Mouse (Mus musculus): ENCODE data around the gene Bbs9.

Gene Bbs9

GRCm38 (mm10) chr9:22702065-22702611, 226.6 kb downstream of the Bbs9 start:
- DNase-seq, result no peak

DNA sequence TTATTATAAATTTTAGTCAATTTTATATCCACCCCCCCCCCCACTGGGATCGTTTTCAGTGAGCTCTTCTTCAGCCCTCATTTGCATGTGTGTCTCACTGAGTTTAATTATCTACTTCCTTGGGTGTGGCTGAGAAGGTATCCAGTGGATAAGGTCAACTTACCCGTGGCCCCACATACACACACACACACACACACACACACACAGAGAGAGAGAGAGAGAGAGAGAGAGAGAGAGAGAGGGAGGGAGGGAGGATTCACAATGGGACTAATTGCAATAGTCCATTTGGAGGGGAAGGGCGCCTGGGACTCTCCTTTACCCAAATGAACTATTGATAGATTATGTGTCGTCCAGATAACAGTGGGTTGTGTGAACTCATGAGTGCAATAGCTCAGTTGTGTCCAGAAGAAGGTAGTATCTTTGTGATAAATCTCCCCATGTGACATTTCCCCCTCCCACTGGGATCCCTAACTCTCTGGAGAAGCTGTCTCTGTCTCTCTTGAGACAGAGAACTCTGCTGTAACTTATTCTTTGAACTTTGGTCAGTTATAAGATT, 227.4 kb downstream of the Bbs9 start:
- DNase-seq, result no peak

DNA sequence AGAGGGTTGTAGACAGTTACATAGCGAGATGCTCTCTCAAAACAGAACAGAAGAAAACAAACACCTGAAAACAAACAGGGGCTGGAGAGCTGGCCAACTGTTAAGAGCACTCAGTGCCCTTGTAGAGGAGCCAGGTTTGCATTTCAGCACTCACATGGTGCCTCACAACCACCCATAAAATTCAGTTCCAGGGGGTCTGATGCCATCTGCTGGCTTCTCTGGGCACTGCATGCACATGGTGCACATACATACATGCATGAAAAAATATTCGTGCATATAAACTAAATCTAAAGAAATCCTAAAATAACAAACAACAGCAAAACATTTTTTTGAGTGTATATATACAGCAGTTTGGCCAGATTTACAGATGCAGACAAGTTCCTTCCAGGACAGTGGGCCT, 228.0 kb downstream of the Bbs9 start:
- DNase-seq, result no peak

- no peak for DNase-seq
Measured at GRCm38 (mm10) chr9:22707166-22707913, 231.8 kb downstream of the Bbs9 start.

- peak; percentile 52 for DNase-seq
Measured at GRCm38 (mm10) chr9:22708970-22709726, 233.6 kb downstream of the Bbs9 start.

GRCm38 (mm10) chr9:22710032-22710431, 234.5 kb downstream of the Bbs9 start:
- no peak for DNase-seq

DNA sequence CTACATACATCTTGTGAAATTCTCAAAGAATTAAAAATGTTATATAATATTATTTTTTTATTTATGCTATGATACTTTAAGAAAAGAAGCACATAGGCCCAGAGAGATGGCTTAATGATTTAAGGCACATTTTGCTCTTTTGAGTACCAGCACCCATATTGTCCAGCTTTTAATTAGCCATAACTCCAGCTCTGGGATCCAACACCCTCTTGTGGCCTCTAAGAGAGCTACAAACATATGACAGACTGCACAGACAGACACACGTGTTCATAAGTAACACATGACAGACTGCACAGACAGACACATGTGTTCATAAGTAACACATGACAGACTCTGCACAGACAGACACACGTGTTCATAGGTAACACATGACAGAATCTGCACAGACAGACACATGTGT, 235.8 kb downstream of the Bbs9 start:
- no peak for DNase-seq

- no peak for DNase-seq
Measured at GRCm38 (mm10) chr9:22712743-22713142, 237.2 kb downstream of the Bbs9 start.

DNA sequence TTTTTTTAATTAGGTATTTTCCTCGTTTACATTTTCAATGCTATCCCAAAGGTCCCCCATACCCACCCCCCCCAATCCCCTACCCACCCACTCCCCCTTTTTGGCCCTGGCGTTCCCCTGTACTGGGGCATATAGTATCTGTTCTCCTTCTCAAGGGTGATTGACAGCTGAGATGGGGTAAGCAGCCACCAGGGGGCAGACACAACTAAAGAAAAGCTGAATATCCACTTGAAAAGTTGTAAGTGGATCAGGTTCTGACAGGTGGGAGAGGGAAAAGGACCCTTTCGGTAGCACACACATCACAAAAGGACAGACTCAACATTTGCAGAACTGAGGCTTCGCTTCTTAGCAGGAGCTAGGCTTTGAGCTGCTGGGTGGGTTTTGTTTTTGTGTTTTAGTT, 237.8 kb downstream of the Bbs9 start:
- peak; percentile 22 for DNase-seq

DNA sequence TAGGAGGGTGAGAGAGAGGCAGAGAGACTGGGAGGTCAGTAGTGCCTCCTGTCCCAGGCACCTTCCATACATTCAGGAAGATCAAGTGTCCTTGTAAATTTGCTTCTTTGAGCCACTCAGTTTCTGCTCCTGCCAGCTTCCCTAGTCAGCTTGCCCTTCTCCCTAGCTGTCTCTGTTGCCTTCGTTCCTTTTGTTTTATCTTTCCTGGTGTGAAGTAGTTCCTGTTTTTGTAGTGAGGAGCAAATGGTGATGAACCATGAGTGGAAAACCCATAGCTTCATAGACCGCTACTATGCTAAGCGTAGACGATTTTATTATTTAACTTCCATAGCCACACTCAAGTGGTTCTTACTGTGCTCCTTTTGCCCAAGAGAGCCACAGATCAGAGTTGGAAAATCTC, 242.1 kb downstream of the Bbs9 start:
- no peak for DNase-seq

DNA sequence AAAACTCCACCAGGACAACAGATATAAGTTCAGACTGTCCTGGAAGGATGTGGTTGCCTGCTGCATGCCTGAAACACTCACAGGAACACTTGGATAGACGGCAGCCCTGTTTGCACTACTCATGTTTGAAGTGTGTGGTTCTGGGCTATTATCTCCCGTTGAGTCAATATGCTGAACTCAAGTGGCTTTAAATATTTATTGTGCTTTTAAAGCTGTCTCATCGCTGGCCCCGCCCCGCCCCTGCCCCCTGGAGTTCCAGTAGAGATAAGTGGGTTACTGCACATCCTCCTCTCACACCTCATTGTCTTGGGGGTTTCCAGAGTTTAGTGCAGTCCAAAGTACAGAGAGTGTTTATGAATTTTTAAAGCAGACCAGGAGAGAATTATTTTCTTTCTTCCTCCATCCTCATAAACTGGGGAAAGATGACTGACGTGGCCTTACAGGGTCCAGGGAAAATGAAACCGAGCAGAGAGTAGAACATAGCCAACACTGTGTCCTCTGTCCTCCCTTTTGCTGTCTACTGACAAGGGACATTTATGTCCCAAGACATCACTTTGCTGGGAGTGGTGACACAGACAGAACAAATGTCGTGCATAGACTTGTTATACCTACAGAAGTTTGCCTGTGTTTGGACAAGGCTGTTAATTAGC, 242.8 kb downstream of the Bbs9 start:
- no peak for DNase-seq

GRCm38 (mm10) chr9:22732646-22733045, 257.1 kb downstream of the Bbs9 start:
- DNase-seq, result no peak

DNA sequence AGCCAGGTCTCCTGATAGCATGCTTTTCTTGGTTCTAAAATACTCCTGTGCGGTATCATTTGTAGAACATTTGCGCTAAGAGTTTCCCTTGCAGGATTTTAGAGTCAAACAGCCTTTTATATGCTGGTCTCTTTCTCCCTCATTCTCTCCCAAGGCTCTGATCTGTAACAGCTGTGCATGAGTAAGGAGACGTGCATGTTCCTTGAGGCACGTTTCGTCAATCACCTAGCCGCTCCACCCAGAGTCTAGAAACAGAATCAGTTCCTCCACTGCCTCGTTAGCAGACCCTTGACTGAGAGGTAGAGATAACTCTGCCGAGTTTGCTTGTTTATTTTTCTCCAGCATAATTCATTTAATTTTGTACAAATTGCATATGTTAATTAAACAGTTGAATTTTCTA, 259.4 kb downstream of the Bbs9 start:
- no peak for DNase-seq

GRCm38 (mm10) chr9:22735385-22735784, 259.9 kb downstream of the Bbs9 start:
- no peak for DNase-seq

- DNase-seq, result no peak
Measured at GRCm38 (mm10) chr9:22737893-22738292, 262.4 kb downstream of the Bbs9 start.

- no peak for DNase-seq
Measured at GRCm38 (mm10) chr9:22738861-22739260, 263.3 kb downstream of the Bbs9 start.

GRCm38 (mm10) chr9:22741967-22742366, 266.5 kb downstream of the Bbs9 start:
- DNase-seq, result no peak

GRCm38 (mm10) chr9:22748617-22749016, 273.1 kb downstream of the Bbs9 start:
- no peak for DNase-seq

DNA sequence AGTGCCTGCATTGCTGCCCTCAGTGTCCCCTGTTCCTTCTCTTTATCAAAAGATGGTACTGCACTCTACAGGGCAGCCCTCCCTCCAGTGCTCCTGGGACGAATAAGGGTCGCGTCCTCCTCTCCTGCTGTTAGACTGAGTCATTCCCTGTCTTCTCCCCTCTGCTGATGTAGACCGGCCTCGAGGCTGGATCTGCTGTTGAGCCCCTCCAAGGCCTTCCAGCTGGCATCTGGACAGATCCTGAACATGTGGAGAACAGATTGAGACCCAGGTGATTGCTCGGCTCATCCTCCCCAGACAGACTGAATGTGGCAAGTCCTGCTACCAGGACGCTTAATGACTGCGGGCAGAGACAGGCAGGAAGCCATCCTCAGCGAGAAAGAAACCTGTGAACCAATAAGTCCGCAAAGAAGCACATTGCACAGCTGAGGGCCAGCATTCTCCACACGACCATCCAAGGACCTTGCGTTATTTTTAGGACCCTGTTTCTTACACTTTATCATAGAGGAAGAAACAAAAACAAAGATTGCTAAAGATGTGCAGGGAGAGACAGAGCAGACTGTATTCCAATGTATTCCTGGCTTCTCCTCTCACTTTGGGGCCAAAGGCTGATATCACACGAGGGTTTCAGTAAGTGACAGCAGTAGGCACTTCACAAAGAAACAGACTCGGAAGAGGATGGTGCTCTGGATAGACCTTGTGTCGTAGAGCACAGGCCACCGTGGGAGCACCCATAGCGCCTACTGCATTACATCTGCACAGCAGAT, 275.4 kb downstream of the Bbs9 start:
- no peak for DNase-seq

DNA sequence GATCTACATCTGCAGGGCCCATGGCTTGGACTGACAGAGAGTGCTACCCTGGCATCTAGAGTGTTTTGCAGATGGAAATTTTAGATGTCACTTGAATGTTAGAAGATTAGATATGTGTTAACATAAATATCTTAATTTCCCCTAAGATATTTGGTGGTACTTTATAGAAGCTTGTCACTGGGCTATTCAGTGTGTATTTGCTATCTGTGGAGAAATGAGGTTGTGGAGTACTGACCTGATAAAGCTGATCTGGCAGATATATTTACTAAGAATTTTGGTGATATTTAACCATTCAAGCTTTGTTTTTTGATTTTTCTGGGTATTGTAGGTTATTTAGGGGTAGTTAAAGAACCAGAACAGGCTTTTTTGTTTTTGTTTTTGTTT, 276.0 kb downstream of the Bbs9 start:
- DNase-seq, result no peak

DNA sequence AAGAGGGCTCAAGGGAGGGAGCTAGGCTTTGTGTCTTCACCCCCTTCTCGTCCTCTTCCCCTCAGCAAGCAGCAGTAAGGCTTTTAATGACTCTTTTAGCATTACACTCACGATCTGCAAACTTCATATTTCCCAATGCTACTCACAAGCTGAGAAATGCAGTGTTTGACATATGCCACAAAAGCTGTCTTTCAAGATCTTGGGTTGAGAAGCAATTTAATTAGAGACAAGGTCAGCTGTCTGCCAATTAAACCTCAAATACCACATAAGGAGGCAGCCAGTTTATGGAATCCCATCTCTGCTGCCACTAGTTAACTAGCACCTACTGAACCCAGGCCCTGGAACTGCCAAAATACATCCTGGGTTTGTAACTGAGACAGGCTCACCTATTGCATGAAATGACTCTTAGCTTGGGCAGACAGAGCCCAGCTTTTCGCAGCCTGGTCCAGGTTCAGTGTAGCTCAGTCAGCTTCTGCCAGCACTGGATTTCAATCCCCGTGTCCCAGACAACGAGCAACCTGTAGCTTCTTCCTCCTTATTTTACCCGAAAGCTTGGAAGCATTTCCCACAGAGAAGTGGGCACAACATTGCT, 278.7 kb downstream of the Bbs9 start:
- DNase-seq, result no peak

- DNase-seq, result no peak
Measured at GRCm38 (mm10) chr9:22758487-22758886, 283.0 kb downstream of the Bbs9 start.
